ENCODE assay signal across 7 mouse cellular contexts in genomic region chr5:148450924-148451323, GRCm38 (mm10). TPM values are rescaled to one million over a fixed set of nuclear protein-coding genes. Genes with fewer than 3 reads are reported as not detected.
DNase-seq lines count a peak whose midpoint lies in the region; ATAC-seq and TF ChIP-seq lines count a peak whose summit lies in the region.

No protein-coding gene starts in this region.

- H3K4me2 ChIP-seq in liver, postnatal 0 days (ENCODE audit: low read depth, low read length) = no peak overlapping the region

- H3K4me1 ChIP-seq in liver, postnatal 0 days (ENCODE audit: insufficient read depth) = no peaks in the 10 kb centered on the region

- TF ChIP-seq EP300 in liver, postnatal 0 days (IDR thresholded peaks at IDR 0.05; ENCODE audit: low read depth) = no peak

- no peak overlapping the region for H3K9ac ChIP-seq in liver, postnatal 0 days (replicated peaks)

- no peak overlapping the region for H3K4me3 ChIP-seq in liver, postnatal 0 days (ENCODE audit: low read depth, low read length)

- no peaks in the 10 kb centered on the region; the same call in 1 of the 2 replicates for H3K9me3 ChIP-seq in liver, postnatal 0 days (ENCODE audit: low read length)

- peak; percentile 79 for TF ChIP-seq CTCF in liver, postnatal 0 days (IDR thresholded peaks at IDR 0.05; ENCODE audit: low read depth)

- 34% methylated on average over 11 of the region's 11 CpGs for WGBS in liver, postnatal 0 days (ENCODE audit: insufficient replicate concordance)

- no peaks in the 10 kb centered on the region for H3K27me3 ChIP-seq in liver, postnatal 0 days (ENCODE audit: insufficient read depth, low read length)

- no peak overlapping the region for H3K27ac ChIP-seq in liver, postnatal 0 days (ENCODE audit: low read depth)

- no peaks in the 10 kb centered on the region for H3K36me3 ChIP-seq in liver, postnatal 0 days (replicated peaks; ENCODE audit: insufficient read depth, low read length)

- peak; percentile 79 for DNase-seq in CD4-positive, CD25-positive, alpha-beta regulatory T cell, adult 2 months (ENCODE audit: low read depth, low spot score)
- DNase-seq in NIH3T3 (ENCODE audit: low read depth) = peak; percentile 87
- DNase-seq in cerebellum, postnatal 10 days = peak; percentile 86 to 92
- DNase-seq in kidney, postnatal 10 days = peak; percentile 75
- DNase-seq in liver, postnatal 0 days = peak; percentile 60
- peak; percentile 17 to 30 for DNase-seq in right cerebral cortex, postnatal 36 days (ENCODE audit: low spot score in 2 of 2)

- ATAC-seq in granulocyte monocyte progenitor cell, adult 5-6 weeks (replicated peaks; ENCODE audit: poor library complexity, severe bottlenecking) = peak; percentile 65
- peak; percentile 56; the same call in 1 of the 2 replicates for ATAC-seq in liver, postnatal 0 days

RNA-seq across cellular contexts. Expression of gene Slc7a1, which starts 51.2 kb away (rescaled TPM):
- total RNA-seq in granulocyte monocyte progenitor cell, adult 5-6 weeks (2014; fragmentation: Nextera tagmentation) = 25.1 and 39.0 TPM in 2 replicates
- total RNA-seq in granulocyte monocyte progenitor cell, adult 5-6 weeks (2017) = 20.8 and 23.1 TPM in 2 replicates
- polyA plus RNA-seq in liver, postnatal 0 days (2015; fragmentation: Nextera tagmentation; extraction: Ambion mirVana) = 6.4 and 6.5 TPM in 2 replicates

Comparison
In these comparisons a context has a peak if more than half of its experiments do, and no peak if none do; other contexts are left out.
1. DNase-seq: peak in every context shown above with its lines; median percentile 89 in cerebellum, postnatal 10 days; 87 in NIH3T3; 79 in CD4-positive, CD25-positive, alpha-beta regulatory T cell, adult 2 months; 75 in kidney, postnatal 10 days; 60 in liver, postnatal 0 days; 24 in right cerebral cortex, postnatal 36 days.